Mouse (Mus musculus): Measurements from ENCODE around the gene Chd8. TPM values are rescaled to one million over a fixed set of nuclear protein-coding genes. Genes with fewer than 3 reads are reported as not detected.

The Chd8 gene
- total RNA-seq, 2 experiments from 2014 or later: 84.6 to 95.2 TPM

DNA sequence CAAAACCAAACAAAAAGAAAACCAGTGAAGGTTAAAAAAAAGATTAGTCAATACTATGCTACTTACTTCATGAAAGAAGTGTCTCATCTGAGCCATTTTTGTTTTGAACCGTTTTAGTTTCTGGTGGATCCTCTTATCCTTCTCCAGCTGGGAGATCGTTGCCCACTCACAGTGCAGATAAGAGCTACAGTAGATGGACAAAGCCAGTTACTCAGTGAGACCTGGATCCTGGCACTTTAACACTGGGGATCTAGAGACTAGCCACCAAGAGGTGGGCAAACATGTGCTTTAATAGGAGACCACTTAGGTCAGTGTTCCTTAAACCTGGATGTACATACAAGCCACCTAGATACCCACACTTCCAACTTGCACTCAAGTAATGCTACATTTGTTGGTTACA, 31.6 kb downstream of the Chd8 start:
- no peak for ATAC-seq (replicated peaks; ENCODE audit: low FRiP score, poor library complexity, severe bottlenecking)

- ATAC-seq (replicated peaks; ENCODE audit: low FRiP score, poor library complexity, severe bottlenecking): peak; percentile 65; the same call in 1 of the 2 replicates
These were observed 40.3 kb downstream of the Chd8 start for GRCm38 (mm10) chr14:52217261-52217660.

GRCm38 (mm10) chr14:52199412-52199811, 58.2 kb downstream of the Chd8 start:
- no peak for ATAC-seq (replicated peaks; ENCODE audit: low FRiP score, poor library complexity, severe bottlenecking)

DNA sequence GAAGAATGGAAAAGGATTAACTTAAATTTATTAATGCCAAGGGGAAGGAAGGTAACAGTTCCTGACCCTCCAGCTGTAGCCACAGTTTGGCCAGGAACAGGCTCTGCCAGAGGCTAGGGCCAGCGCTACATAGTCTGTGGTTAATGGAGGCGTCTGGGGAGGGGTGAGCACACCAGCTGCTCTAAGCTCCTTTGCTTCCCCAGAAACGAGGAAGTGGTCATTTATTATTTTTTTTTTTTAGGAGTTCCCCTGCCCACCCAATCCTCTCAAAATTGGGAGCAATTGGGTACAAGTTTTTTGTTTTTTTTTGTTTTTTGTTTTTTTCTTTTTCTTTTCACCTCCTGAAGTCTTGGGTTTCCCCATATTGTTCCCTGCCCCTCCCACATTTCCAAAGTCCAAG, 59.4 kb downstream of the Chd8 start:
- ATAC-seq (replicated peaks; ENCODE audit: low FRiP score, poor library complexity, severe bottlenecking): no peak

GRCm38 (mm10) chr14:52197156-52197878, 60.3 kb downstream of the Chd8 start, which contains the start of gene Supt16:
Gene Supt16 (minus strand): TSS chr14:52197416.
- peak; percentile 87 for ATAC-seq (replicated peaks; ENCODE audit: low FRiP score, poor library complexity, severe bottlenecking)

- ATAC-seq (replicated peaks; ENCODE audit: low FRiP score, poor library complexity, severe bottlenecking): peak; percentile 15; the same call in 1 of the 2 replicates
These were observed 61.1 kb downstream of the Chd8 start for GRCm38 (mm10) chr14:52196230-52197155.

DNA sequence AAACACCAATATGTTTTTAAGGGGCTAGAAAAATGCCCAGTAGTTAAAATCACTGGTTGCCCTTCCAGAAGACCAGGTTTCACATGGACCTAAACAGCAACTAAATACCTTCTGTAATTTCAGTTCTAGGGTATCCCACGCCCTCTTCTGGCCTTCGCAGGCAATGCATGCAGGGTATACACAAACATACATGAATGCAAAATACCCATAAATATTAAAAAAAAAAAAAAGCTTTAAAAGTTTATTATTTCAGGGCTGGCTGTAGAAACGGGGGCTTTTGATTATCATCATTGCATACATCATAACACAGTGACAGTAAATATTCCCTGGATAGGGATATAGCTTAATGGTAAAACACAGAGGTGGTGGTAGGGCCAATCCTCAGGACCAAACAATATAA, 61.9 kb downstream of the Chd8 start:
- ATAC-seq (replicated peaks; ENCODE audit: low FRiP score, poor library complexity, severe bottlenecking): peak; percentile 59

DNA sequence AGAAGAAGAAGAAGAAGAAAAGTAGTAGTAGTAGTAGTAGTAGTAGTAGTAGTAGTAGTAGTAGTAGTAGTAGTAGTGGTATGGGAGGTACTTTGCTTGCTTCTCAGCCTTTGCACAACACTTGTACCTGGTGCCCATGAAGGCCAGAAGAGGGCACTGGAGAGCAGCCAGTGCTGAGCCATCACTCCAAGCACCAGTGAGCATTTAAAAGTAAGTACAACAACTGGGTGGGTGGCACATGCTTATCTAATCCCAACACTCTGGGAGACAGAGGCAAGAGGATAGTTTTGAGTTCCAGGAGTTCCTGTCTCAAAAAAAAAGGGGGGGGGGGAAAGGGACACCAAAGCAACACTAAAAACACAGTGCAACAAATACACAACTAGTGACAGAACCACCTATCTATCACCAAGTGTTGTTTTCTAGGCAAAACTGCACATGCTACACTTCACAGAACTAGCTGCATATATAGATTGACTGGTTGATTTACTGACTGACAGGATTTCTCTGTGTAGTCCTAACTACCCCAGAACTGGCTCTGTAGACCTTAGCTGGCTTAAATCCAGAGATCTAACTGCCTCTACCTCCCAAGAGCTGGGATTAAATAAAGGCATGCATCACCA, 66.7 kb downstream of the Chd8 start:
- ATAC-seq (replicated peaks; ENCODE audit: low FRiP score, poor library complexity, severe bottlenecking): peak; percentile 92

DNA sequence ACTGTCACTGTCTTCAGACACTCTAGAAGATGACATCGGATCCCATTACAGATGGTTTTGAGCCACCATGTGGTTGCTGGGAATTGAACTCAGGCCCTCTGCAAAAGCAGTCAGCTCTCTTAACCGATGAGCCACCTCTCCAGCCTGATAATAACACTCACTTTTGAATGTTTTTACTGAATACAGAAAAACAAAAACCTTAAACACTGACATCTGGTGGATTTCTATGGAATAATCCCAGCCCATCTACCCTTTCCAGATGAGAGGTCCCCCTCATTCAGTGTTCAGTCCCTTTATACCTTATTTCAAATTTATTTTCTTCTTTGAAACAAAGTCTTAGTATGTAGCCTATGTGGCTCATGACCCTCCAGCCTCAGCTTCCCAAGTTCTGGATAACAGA, 68.1 kb downstream of the Chd8 start:
- no peak for ATAC-seq (replicated peaks; ENCODE audit: low FRiP score, poor library complexity, severe bottlenecking)

- no peak for ATAC-seq (replicated peaks; ENCODE audit: low FRiP score, poor library complexity, severe bottlenecking)
These were observed 68.8 kb downstream of the Chd8 start for GRCm38 (mm10) chr14:52188788-52189187.

- no peak for ATAC-seq (replicated peaks; ENCODE audit: low FRiP score, poor library complexity, severe bottlenecking)
These were observed 91.0 kb downstream of the Chd8 start for GRCm38 (mm10) chr14:52166571-52166970.

GRCm38 (mm10) chr14:52160911-52161310, 96.7 kb downstream of the Chd8 start:
- no peak for ATAC-seq (replicated peaks; ENCODE audit: low FRiP score, poor library complexity, severe bottlenecking)

- no peak for ATAC-seq (replicated peaks; ENCODE audit: low FRiP score, poor library complexity, severe bottlenecking)
These were observed 102.6 kb downstream of the Chd8 start for GRCm38 (mm10) chr14:52155008-52155407.

- no peak for ATAC-seq (replicated peaks; ENCODE audit: low FRiP score, poor library complexity, severe bottlenecking)
These were observed 105.0 kb downstream of the Chd8 start for GRCm38 (mm10) chr14:52152613-52153012.

GRCm38 (mm10) chr14:52152179-52152578, 105.4 kb downstream of the Chd8 start:
- no peak for ATAC-seq (replicated peaks; ENCODE audit: low FRiP score, poor library complexity, severe bottlenecking)

- ATAC-seq (replicated peaks; ENCODE audit: low FRiP score, poor library complexity, severe bottlenecking): no peak
These were observed 107.7 kb downstream of the Chd8 start for GRCm38 (mm10) chr14:52149888-52150287.

Measured in erythroid progenitor cell, adult 5-6 weeks (primary cell).